Mouse (Mus musculus): ENCODE data around the gene Hist1h4i. TPM values are rescaled to one million over a fixed set of nuclear protein-coding genes. Genes with fewer than 3 reads are reported as not detected.

Gene Hist1h4i
- 17.7 TPM for polyA plus RNA-seq (2017; shearing (Covaris generic))

GRCm38 (mm10) chr13:22041142-22041536 lies at the start of gene Hist1h4i:
Gene Hist1h4i, minus strand, starts transcription at chr13:22041362.

GRCm38 (mm10) chr13:22084140-22084539 lies 43.0 kb upstream of the Hist1h4i start, which contains the start of gene Vmn1r188:
Gene Vmn1r188, plus strand, starts transcription at chr13:22084440.

GRCm38 (mm10) chr13:22042568-22043502 lies 1.7 kb upstream of the Hist1h4i start, which contains the start of the genes Hist1h2ag and Hist1h2bj:
Gene Hist1h2ag, minus strand, starts transcription at chr13:22042944.
Gene Hist1h2bj, plus strand, starts transcription at chr13:22043214.

GRCm38 (mm10) chr13:22035267-22036148 lies 5.7 kb downstream of the Hist1h4i start, which contains the start of the genes Hist1h2ah and Hist1h2bk:
Gene Hist1h2ah, minus strand, starts transcription at chr13:22035568.
Gene Hist1h2bk, plus strand, starts transcription at chr13:22035870.

GRCm38 (mm10) chr13:22009642-22010041 lies 31.5 kb downstream of the Hist1h4i start, which contains the start of gene Prss16:
Gene Prss16, minus strand, starts transcription at chr13:22009742.

Other genes with a start within 250 kb of the Hist1h4i start
- 9.2 TPM for gene Hist1h2bq, start 231.2 kb downstream of the Hist1h4i start, polyA plus RNA-seq (2017; shearing (Covaris generic))
- not detected for gene Hist1h2ao, start 230.9 kb downstream of the Hist1h4i start, polyA plus RNA-seq (2017; shearing (Covaris generic))
- gene Hist1h4m, start 229.6 kb downstream of the Hist1h4i start, polyA plus RNA-seq (2017; shearing (Covaris generic)): 32.8 TPM
- 20.2 TPM for gene Hist1h4n, start 209.2 kb downstream of the Hist1h4i start, polyA plus RNA-seq (2017; shearing (Covaris generic))
- 122 TPM for gene Hist1h2ap, start 207.9 kb downstream of the Hist1h4i start, polyA plus RNA-seq (2017; shearing (Covaris generic))
- 8.9 TPM for gene Hist1h2br, start 207.6 kb downstream of the Hist1h4i start, polyA plus RNA-seq (2017; shearing (Covaris generic))
- gene Zfp184, start 96.3 kb downstream of the Hist1h4i start, polyA plus RNA-seq (2017; shearing (Covaris generic)): 0.32 TPM
- not detected for gene Pom121l2, start 60.2 kb downstream of the Hist1h4i start, polyA plus RNA-seq (2017; shearing (Covaris generic))
- 0.23 TPM for gene Prss16, start 31.6 kb downstream of the Hist1h4i start, polyA plus RNA-seq (2017; shearing (Covaris generic))
- gene Hist1h2ah, start 5.8 kb downstream of the Hist1h4i start, polyA plus RNA-seq (2017; shearing (Covaris generic)): not detected
- gene Hist1h2bk, start 5.5 kb downstream of the Hist1h4i start, polyA plus RNA-seq (2017; shearing (Covaris generic)): not detected
- 1.4 TPM for gene Hist1h2ag, start 1.6 kb upstream of the Hist1h4i start, polyA plus RNA-seq (2017; shearing (Covaris generic))
- 3.6 TPM for gene Hist1h2bj, start 1.9 kb upstream of the Hist1h4i start, polyA plus RNA-seq (2017; shearing (Covaris generic))
- gene Vmn1r188, start 43.1 kb upstream of the Hist1h4i start, polyA plus RNA-seq (2017; shearing (Covaris generic)): not detected
- not detected for gene Vmn1r189, start 64.5 kb upstream of the Hist1h4i start, polyA plus RNA-seq (2017; shearing (Covaris generic))
- gene Vmn1r191, start 142.6 kb upstream of the Hist1h4i start, polyA plus RNA-seq (2017; shearing (Covaris generic)): not detected
- not detected for gene Vmn1r192, start 149.8 kb upstream of the Hist1h4i start, polyA plus RNA-seq (2017; shearing (Covaris generic))
- gene Vmn1r193, start 181.8 kb upstream of the Hist1h4i start, polyA plus RNA-seq (2017; shearing (Covaris generic)): not detected
- not detected for gene Vmn1r194, start 202.9 kb upstream of the Hist1h4i start, polyA plus RNA-seq (2017; shearing (Covaris generic))
- not detected for gene Vmn1r195, start 229.2 kb upstream of the Hist1h4i start, polyA plus RNA-seq (2017; shearing (Covaris generic))
- gene Vmn1r196, start 248.6 kb upstream of the Hist1h4i start, polyA plus RNA-seq (2017; shearing (Covaris generic)): not detected